Mouse (Mus musculus): ENCODE data around the gene Btbd9.

DNA sequence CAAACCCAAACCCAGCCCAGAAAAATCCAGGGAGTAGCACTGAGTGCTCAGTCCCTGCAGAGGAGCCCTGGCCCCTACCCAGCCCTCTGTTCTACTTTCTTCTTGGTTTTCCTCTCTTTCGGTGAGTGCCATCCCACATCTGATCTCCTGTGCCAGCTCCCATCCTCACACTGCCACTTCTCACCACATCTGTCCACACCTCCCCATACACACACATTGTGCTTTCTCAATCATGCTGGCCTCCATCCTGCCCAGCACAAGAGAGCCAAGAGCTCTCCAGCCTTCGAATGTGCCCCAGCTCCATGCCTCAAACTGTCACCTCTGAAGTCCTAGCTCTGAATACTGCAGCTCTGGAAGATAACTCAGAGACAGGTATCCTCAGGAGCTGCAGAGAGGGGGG, 271.5 kb downstream of the Btbd9 start:
- no peak for TF ChIP-seq CTCF (IDR thresholded peaks at IDR 0.05; ENCODE audit: borderline replicate concordance, insufficient read depth, low read length)
- no peak for TF ChIP-seq POLR2A (IDR thresholded peaks at IDR 0.05; ENCODE audit: low read depth, low read length)
